Mouse (Mus musculus) CH12.LX (cell line): Measurements from ENCODE around the gene Atp6v0b. TPM values are rescaled to one million over a fixed set of nuclear protein-coding genes. Genes with fewer than 3 reads are reported as not detected.
A peak's percentile ranks its signal among the peaks of the same experiment; 100 is the strongest.

ENCODE experiments used
- DNase-seq: peaks from one replicate; pipeline ENCODE4 v3.0.0-alpha.2; 2013; ENCODE audit errors: extremely low read depth
- H3K27ac ChIP-seq: 2 replicates; pipeline ENCODE4 v1.5.1; 2012; ENCODE audit warnings: low read depth, mild to moderate bottlenecking, control low read depth, moderate library complexity; ENCODE audit not compliant: insufficient read depth
- H3K27me3 ChIP-seq: replicated peaks from 2 replicates; pipeline ENCODE3; 2012; ENCODE audit warnings: inconsistent platforms
- H3K36me3 ChIP-seq, 2 experiments: replicated peaks in 1 of 2; 2 replicates each; pipeline versions ENCODE3 to v1.6.1; 2012; ENCODE audit warnings: inconsistent platforms in 1 of 2, low read length in 1 of 2, mild to moderate bottlenecking in 1 of 2, mixed read lengths in 1 of 2, moderate library complexity in 1 of 2; ENCODE audit not compliant: control insufficient read depth in 1 of 2, insufficient read depth in 1 of 2
- H3K4me1 ChIP-seq, 2 experiments: 2 replicates each; pipeline ENCODE4 v1.6.1; 2012; ENCODE audit warnings: inconsistent platforms in 1 of 2, moderate library complexity in 1 of 2; ENCODE audit not compliant: insufficient read depth in 2 of 2, control insufficient read depth in 1 of 2
- H3K4me2 ChIP-seq: 2 replicates; pipeline ENCODE4 v1.6.1; 2012; ENCODE audit warnings: low read depth, mild to moderate bottlenecking, control low read depth; ENCODE audit not compliant: poor library complexity, insufficient read depth, severe bottlenecking
- H3K4me3 ChIP-seq, 3 experiments: fragments of 150-350 bp in 1 of 3; sonication (generic) in 1 of 3; replicated peaks in 1 of 3; 2 replicates each; pipeline versions ENCODE3 to v1.5.1; 2011 to 2012; ENCODE audit warnings: low read depth in 2 of 3, low read length in 2 of 3, mild to moderate bottlenecking in 2 of 3, moderate library complexity in 2 of 3, control low read depth in 1 of 3, improper control_type of control experiment in 1 of 3, inconsistent platforms in 1 of 3, mixed read lengths in 1 of 3; ENCODE audit not compliant: poor library complexity in 1 of 3
- H3K79me2 ChIP-seq: replicated peaks from 2 replicates; pipeline ENCODE4 v1.6.1; 2012; ENCODE audit warnings: mild to moderate bottlenecking, moderate library complexity; ENCODE audit not compliant: control insufficient read depth, poor library complexity, insufficient read depth, severe bottlenecking; ENCODE audit errors: extremely low read depth
- H3K9ac ChIP-seq: 2 replicates; pipeline ENCODE4 v1.6.1; 2012; ENCODE audit warnings: low read depth, mild to moderate bottlenecking, control low read depth, moderate library complexity; ENCODE audit not compliant: insufficient read depth
- H3K9me3 ChIP-seq: replicated peaks from 2 replicates; pipeline ENCODE3; 2012; ENCODE audit warnings: low read length, inconsistent platforms, mixed read lengths
- BHLHE40 ChIP-seq: IDR thresholded peaks from 2 replicates; pipeline ENCODE4 v1.6.1; 2011; ENCODE audit warnings: mild to moderate bottlenecking, low read depth, low read length, improper control_type of control experiment
- CHD2 ChIP-seq: IDR thresholded peaks from 2 replicates; pipeline ENCODE4 v1.6.1; 2011; ENCODE audit warnings: low read length, improper control_type of control experiment
- EP300 ChIP-seq: IDR thresholded peaks from 2 replicates; pipeline ENCODE4 v1.6.1; 2011; ENCODE audit warnings: low read length, improper control_type of control experiment
- ETS1 ChIP-seq: conservative IDR thresholded peaks from 2 replicates; pipeline ENCODE4 v1.6.1; 2012; ENCODE audit warnings: low read depth, mild to moderate bottlenecking, inconsistent platforms, low read length, improper control_type of control experiment, moderate library complexity
- GABPA ChIP-seq: IDR thresholded peaks from 2 replicates; pipeline ENCODE4 v1.6.1; 2012; ENCODE audit warnings: low read depth, low read length, improper control_type of control experiment, inconsistent platforms; ENCODE audit not compliant: insufficient replicate concordance
- HCFC1 ChIP-seq: IDR thresholded peaks from 2 replicates; pipeline ENCODE4 v1.6.1; 2012; ENCODE audit warnings: low read depth, mild to moderate bottlenecking, inconsistent platforms, low read length, improper control_type of control experiment
- JUND ChIP-seq: conservative IDR thresholded peaks from 2 replicates; pipeline ENCODE4 v1.6.1; 2011; ENCODE audit warnings: low read depth, low read length, improper control_type of control experiment
- KAT2A ChIP-seq: IDR thresholded peaks from 2 replicates; pipeline ENCODE4 v1.6.1; 2012; ENCODE audit warnings: low read length, improper control_type of control experiment, inconsistent platforms; ENCODE audit not compliant: insufficient replicate concordance
- MAX ChIP-seq: IDR thresholded peaks from 2 replicates; pipeline ENCODE4 v1.6.1; 2011; ENCODE audit warnings: low read length, improper control_type of control experiment
- MAZ ChIP-seq: IDR thresholded peaks from 2 replicates; pipeline ENCODE4 v1.6.1; 2012; ENCODE audit warnings: low read depth, mild to moderate bottlenecking, inconsistent platforms, low read length, improper control_type of control experiment, moderate library complexity
- MEF2A ChIP-seq: IDR thresholded peaks from 2 replicates; pipeline ENCODE4 v1.6.1; 2014; ENCODE audit warnings: low read depth, mild to moderate bottlenecking, inconsistent platforms, low read length, improper control_type of control experiment, borderline replicate concordance
- MXI1 ChIP-seq: IDR thresholded peaks from 2 replicates; pipeline ENCODE4 v1.6.1; 2011; ENCODE audit warnings: mild to moderate bottlenecking, low read depth, low read length, improper control_type of control experiment
- NELFE ChIP-seq: IDR thresholded peaks from 2 replicates; pipeline ENCODE4 v1.6.1; 2011; ENCODE audit warnings: low read depth, low read length, improper control_type of control experiment
- POLR2AphosphoS2 ChIP-seq: IDR thresholded peaks from 2 replicates; pipeline ENCODE4 v1.6.1; 2011; ENCODE audit warnings: low read depth, low read length, improper control_type of control experiment
- RAD21 ChIP-seq: IDR thresholded peaks from 2 replicates; pipeline ENCODE4 v1.6.1; 2011; ENCODE audit warnings: low read depth, mild to moderate bottlenecking, low read length, improper control_type of control experiment, moderate library complexity
- RCOR1 ChIP-seq: conservative IDR thresholded peaks from 2 replicates; pipeline ENCODE4 v1.6.1; 2012; ENCODE audit warnings: low read depth, mild to moderate bottlenecking, inconsistent platforms, low read length, improper control_type of control experiment
- SIN3A ChIP-seq: IDR thresholded peaks from 2 replicates; pipeline ENCODE4 v1.6.1; 2012; ENCODE audit warnings: low read length, improper control_type of control experiment, inconsistent platforms
- SMC3 ChIP-seq: IDR thresholded peaks from 2 replicates; pipeline ENCODE4 v1.6.1; 2011; ENCODE audit warnings: low read depth, low read length, improper control_type of control experiment
- TBP ChIP-seq: conservative IDR thresholded peaks from 2 replicates; pipeline ENCODE4 v1.6.1; 2011; ENCODE audit warnings: low read depth, low read length, improper control_type of control experiment
- UBTF ChIP-seq: IDR thresholded peaks from 2 replicates; pipeline ENCODE4 v1.6.1; 2012; ENCODE audit warnings: low read depth, mild to moderate bottlenecking, inconsistent platforms, low read length, improper control_type of control experiment, moderate library complexity
- ZKSCAN1 ChIP-seq: IDR thresholded peaks from 2 replicates; pipeline ENCODE4 v1.6.1; 2012; ENCODE audit warnings: low read depth, inconsistent platforms, low read length, improper control_type of control experiment, borderline replicate concordance
- ZMIZ1 ChIP-seq: IDR thresholded peaks from 2 replicates; pipeline ENCODE4 v1.6.1; 2012; ENCODE audit warnings: low read depth, mild to moderate bottlenecking, inconsistent platforms, low read length, improper control_type of control experiment
- ZNF384 ChIP-seq: IDR thresholded peaks from 2 replicates; pipeline ENCODE4 v1.6.1; 2012; ENCODE audit warnings: low read depth, low read length, improper control_type of control experiment, inconsistent platforms
- dilution Hi-C: fragments of 300-500 bp; cut with MboI; formaldehyde crosslinking; loops from 2 replicates; pipeline ENCODE4 v1.14.3; 2020; ENCODE audit warnings: low sequenced_read_pairs; ENCODE audit not compliant: extremely low pct_unique_long_range_greater_than_20kb, extremely low pct_ligation_motif_present
- in situ Hi-C: fragments of 300-500 bp; cut with MboI; formaldehyde crosslinking; loops from 3 replicates; pipeline ENCODE4 v1.14.3; 2019; ENCODE audit warnings: low sequenced_read_pairs, low pct_ligation_motif_present, low pct_unique_long_range_greater_than_20kb, mixed read lengths
- polyA plus RNA-seq: library from polyadenylated mRNA; unstranded; fragments of >175 nt; gene quantifications from 2 replicates; pipeline ENCODE4 v1.2.1, GENCODE M21; 2012; ENCODE audit warnings: low read depth; ENCODE audit not compliant: insufficient read length
- total RNA-seq, 2 experiments: library from RNA; depleted of rRNA; stranded (reverse); fragments of 300-350 nt in 1 of 2; fragments of >200 nt in 1 of 2; gene quantifications; 2 replicates each; pipeline ENCODE4 v1.2.3; 2012 to 2014

The Atp6v0b gene
- total and polyA plus RNA-seq, 3 experiments, result 176 to 202 (median 186) TPM

DNA sequence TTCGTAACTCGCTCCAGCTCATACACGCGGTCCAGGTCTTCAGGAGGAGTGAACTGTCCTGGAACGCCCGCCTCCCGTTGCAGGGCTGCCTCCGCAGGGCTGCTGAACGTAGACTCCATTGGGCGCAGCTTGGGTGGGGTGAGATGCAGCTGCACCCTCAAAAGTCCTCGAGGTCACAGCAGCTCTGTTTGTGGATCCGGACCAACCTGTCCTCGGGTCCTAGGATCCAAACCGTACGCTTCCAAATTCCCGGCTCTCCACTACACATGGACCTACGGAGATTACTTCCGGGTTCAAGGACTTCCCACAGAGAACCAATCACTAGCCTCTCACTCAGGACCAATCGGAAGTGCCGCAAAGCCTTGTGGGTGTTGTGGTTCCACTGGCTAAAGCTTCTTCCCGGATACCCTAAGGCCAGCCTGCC lies 4.6 kb upstream of the Atp6v0b start, which contains the start of gene Dph2 (continued):
- TF ChIP-seq RCOR1 (no peak), ZMIZ1 (0 out of 2 replicates have a peak, but pooled peaks have one; percentile 46), MXI1 (peak; percentile 97), POLR2AphosphoS2 (0 out of 2 replicates have a peak, but pooled peaks have one; percentile 58), HCFC1 (peak; percentile 98), BHLHE40 (0 out of 2 replicates have a peak, but pooled peaks have one; percentile 22), RAD21 (no peak), ETS1 (no peak), ZNF384 (no peak), NELFE (peak; percentile 75), ZKSCAN1 (no peak), JUND (no peak), MAX (peak; percentile 82), UBTF (0 out of 2 replicates have a peak, but pooled peaks have one; percentile 10), SIN3A (peak; percentile 97), EP300 (no peak), MAZ (no peak), TBP (no peak), CHD2 (peak; percentile 89), MEF2A (no peak)
- TF ChIP-seq, all 38 proteins: peak for 17

DNA sequence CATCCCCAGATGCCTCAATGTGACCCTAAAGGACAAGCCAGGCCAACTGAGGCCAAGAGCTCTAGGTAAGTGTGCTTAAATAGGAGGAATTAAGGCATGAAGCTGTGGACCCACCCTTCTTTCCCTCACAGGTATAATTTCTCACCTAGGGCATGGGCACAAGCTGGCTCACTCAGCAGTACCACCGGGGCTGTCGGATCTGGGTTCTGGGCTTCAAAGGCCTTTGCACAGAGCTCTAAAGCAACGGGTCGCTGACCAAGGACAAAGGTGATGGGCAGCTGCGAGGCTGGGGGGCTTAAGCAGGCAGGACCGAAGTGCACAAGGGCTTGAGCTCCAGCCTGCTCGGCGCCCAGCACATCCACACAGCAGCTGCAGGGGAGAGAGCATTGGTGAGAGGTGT lies 3.6 kb upstream of the Atp6v0b start:
- TF ChIP-seq CHD2 (no peak), KAT2A (no peak), SMC3 (no peak), GABPA (no peak), JUND (no peak)
- TF ChIP-seq, all 38 proteins: peak for 0
- dilution Hi-C loops, result no loop called here
- H3K4me1 ChIP-seq, result peaks cover 6 to 29% of the 10 kb centered on the region in 2 experiments
- H3K4me2 ChIP-seq, result peak overlapping the region; percentile 73
- peak overlapping the region; percentile 70 to 91 (median 88) for H3K4me3 ChIP-seq
- peak overlapping the region; percentile 67; the same call in 1 of the 2 replicates for H3K9ac ChIP-seq
- in situ Hi-C loops, result no loop called here
- DNase-seq, result no peak
- H3K9me3 ChIP-seq, result no peaks in the 10 kb centered on the region
- H3K27me3 ChIP-seq, result no peaks in the 10 kb centered on the region
- H3K27ac ChIP-seq, result no peak overlapping the region
- H3K36me3 ChIP-seq, result peaks cover 31 to 60% of the 10 kb centered on the region in 2 experiments
- H3K79me2 ChIP-seq, result peaks cover 19% of the 10 kb centered on the region
